Mouse (Mus musculus) heart, postnatal 0 days (tissue): ENCODE data around the gene Ptprn2.

ENCODE experiments used
- CTCF ChIP-seq: IDR thresholded peaks from 2 replicates; pipeline ENCODE4 v1.5.1; 2016; ENCODE audit warnings: antibody characterized with exemption, control low read depth, low read depth
- EP300 ChIP-seq: IDR thresholded peaks from 2 replicates; pipeline ENCODE4 v1.6.1; 2016; ENCODE audit warnings: antibody characterized with exemption, low read depth

GRCm38 (mm10) chr12:116763961-116764360 lies 278.4 kb downstream of the Ptprn2 start:
- TF ChIP-seq EP300 (no peak), CTCF (no peak)
